Mouse (Mus musculus) right cerebral cortex, adult 2 months (tissue): Measurements from ENCODE around the gene Gm42688.
A peak's percentile ranks its signal among the peaks of the same experiment; 100 is the strongest.

Experiments
- DNase-seq, 2 experiments: peaks; one replicate each; pipeline ENCODE4 v3.0.0; 2021 to 2022; ENCODE audit warnings: low spot score in 2 of 2

Gm42688 gene

DNA sequence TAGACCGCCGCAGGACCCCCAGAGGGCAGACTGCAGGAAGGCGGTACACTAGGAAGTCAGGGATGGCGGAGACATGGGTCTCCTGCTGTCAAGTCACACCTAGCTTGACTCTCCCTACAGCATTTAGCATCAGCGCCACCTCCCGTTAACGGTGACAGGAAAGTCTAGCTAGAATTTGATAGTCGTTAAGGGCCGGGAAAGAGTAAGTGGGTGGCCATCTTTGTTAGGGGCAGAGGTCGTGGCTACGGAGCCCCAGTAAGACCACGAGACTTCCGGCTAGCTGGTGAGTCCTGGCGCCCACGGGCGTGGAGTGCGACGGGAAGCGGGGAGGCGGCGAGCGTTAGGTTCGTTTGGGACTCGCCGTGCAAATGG lies at the start of gene Gm42688, which contains the start of gene Ccdc142:
Gm42688 (plus strand) TSS at position 302 of the 372 bp plus-strand sequence.
Ccdc142 (plus strand) TSS at position 286 of the 372 bp plus-strand sequence.
- DNase-seq = peak; percentile 87 to 92

DNA sequence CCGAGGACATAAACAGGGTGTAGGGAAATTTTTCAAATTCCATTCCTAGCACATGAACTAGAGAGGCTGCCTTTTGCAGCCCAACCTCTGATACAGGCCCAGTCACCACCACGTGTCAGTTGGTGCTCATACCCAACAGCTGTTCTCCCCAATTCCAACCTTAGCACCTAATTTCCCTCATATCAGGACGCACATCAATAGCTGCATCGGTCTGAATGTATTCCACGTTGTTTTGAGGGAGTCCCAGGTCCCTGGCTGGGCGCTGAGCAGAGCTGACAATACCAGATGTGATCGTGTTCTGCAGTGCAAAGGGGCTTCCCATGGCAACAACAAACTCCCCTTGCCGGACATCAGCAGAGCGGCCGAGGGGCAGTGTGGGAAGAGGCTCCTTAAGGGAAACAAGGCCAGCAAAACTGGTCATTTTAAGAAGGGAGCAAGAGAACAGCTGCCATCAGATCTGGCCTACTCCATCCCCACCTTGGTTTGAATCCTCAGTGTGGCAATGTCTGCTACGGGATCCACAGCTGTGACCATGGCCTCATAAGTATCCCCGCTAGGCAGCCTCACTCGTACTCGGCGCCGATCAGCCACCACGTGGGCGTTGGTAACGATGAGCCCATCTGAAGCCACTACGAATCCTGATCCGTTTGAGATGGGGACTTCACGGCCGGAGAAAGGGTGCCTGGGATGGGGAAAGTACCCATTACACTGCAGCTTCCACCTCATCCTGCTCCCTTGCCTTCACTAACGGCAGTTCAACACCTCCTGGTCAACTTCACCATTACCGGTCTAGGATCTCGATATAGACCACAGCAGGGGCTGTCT lies 48.1 kb upstream of the Gm42688 start:
- DNase-seq = peak; percentile 62

DNA sequence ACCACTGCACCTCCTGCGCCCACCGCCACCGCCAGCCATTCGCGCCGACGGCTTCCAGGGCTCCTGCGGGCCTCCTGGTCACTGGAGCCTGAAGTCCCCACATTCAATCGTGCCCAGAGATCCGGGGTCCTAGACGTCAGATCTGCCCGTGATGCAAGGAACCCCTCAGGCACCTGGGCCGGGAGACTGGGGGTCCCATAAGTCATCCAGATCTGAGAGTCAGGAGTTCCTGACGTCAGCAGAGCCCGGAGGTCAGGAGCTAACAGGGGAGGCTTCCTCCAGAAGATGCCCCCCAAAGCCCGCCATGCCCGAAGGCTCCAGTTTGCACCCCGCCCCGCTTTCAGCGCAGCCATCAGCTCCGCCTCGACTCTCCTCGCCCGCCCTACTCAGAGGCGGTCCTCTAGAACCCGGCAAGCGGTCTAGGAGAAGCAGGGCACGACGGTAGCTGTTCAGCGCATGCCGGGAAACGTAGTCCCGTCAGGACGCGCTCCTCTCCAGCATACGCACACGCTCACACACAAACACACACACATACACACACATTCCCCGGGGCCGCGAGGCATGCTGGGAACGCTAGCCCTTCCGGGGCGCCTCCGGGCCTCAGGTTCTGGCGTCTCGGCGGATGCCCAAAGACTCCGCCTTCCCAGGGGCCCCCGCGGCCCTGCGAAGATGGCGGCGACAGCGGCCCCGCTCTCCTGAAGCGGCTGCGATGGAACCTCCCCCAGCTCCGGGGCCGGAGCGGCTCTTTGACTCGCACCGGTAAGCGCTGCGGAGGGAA lies 47.2 kb upstream of the Gm42688 start, which contains the start of gene Aup1:
Aup1 (plus strand) TSS at position 448 of the 778 bp plus-strand sequence.
- peak; percentile 97 to 98 for DNase-seq

DNA sequence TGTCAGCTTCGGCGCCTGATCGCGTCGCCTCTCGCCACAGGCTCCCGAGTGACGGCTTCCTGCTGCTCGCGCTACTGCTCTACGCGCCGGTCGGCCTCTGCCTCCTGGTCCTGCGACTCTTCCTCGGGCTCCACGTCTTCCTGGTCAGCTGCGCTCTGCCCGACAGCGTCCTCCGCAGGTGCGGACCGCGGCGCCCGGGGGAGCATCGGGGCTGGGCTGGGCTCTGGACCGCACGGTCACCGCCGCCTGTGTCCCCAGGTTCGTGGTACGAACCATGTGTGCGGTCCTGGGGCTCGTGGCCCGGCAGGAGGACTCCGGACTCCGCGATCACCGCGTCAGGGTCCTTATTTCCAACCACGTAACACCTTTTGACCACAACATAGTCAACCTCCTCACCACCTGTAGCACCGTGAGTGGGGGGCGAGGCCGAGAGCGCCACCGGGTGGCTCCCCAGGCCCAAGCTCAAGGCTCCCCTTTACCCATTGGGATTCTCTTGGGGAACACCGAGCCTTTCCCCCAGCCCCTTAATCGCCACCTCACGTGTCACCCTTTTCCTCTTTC lies 46.5 kb upstream of the Gm42688 start, which contains the start of gene Htra2:
Htra2 (minus strand) TSS at position 403 of the 561 bp plus-strand sequence.
- DNase-seq = peak in 1 of 2 experiments; percentile 33

DNA sequence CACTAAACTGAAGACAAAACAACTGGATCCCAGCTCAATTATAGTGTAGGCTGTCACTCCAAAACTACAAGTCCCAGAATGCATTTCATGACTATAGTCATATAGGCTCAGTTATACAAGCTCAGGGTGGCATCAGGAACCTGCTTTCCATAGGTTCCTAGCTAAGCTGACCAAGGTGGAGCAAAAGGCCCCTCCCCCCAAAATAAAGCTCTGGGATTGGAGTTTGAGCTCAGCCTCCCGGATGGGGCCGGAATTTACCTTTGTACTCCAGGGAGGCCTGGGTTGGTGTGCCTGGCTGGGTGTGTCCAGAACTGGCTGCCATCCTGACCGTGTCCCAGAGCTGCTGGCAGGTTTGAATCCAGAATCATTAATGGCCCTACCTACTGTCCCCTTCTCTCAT lies 43.6 kb upstream of the Gm42688 start, which contains the start of gene Dqx1:
Dqx1 (plus strand) TSS at position 55 of the 400 bp plus-strand sequence.
- no peak for DNase-seq

DNA sequence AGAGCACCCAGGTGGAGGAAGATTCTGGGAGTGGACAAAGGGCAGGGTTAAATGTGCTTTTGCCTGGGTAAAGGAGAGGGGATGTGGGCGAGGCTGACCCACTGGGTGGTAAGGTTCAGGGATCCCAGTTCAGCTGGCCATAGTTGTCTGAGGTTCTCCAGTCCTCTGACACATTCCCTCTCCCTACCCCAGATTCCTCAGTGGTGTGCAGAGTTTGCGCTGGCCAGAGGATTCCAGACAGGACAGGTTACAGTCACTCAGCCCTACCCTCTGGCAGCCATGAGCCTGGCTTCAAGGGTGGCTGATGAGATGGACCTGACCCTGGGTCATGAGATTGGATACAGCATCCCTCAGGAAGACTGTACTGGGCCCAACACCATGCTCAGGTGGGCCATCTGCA lies 42.7 kb upstream of the Gm42688 start:
- DNase-seq = no peak

DNA sequence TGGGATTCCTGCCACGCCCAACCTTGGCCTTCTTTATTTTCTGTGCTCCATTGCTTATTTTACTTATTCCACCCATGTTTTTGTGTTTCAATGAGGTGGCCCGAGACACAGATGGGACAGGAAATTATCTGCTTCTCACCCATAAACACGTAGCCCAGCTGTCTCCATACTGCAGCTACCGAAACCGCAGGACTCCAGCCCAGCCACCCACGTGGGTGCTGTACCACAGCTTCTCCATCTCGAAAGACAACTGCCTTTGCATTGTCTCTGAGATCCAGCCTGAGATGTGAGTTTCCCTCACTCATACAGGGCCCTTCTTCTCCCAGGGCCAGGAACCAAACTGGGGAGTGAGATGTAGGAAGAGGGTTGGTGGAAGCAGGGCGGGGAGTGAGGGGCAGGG lies 35.4 kb upstream of the Gm42688 start:
- no peak for DNase-seq

DNA sequence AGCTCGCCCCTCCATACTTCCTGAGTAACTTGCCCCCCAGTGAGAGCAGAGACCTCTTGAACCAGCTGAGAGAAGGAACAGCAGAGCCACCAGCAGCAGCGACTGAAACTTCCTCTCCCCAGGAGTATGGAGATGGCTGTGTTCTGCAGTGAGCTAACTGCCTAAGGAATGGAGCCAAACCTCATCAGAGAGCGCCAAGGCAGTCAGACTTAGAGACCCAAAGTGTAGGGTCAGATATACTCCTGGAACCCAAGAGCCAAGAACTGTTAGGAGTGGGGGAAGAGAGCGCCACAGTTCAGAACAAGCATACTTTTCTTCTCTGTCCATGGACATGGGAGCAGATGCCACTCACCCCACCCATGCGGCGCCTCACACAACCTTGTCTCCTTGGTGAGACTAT lies 35.0 kb upstream of the Gm42688 start:
- DNase-seq = no peak

DNA sequence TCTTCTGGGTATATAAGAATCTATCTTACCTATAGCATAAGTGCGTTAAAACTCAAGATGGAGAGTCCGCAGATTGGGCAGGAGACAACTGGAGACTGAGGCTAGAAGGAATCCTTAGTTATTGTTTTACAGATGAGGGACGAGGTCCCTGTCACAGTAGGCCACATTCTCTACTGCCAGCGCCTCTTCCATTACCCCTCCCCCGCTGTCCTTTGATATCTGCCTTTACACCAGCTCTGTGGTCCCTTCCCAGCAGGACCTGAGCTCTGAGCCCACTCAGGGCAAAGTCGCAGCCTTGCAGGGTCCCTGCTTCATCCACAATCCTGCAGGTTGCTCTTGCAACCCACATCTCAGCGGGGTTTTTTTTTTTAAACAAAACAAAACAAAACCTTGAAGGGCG lies 33.2 kb upstream of the Gm42688 start:
- no peak for DNase-seq

DNA sequence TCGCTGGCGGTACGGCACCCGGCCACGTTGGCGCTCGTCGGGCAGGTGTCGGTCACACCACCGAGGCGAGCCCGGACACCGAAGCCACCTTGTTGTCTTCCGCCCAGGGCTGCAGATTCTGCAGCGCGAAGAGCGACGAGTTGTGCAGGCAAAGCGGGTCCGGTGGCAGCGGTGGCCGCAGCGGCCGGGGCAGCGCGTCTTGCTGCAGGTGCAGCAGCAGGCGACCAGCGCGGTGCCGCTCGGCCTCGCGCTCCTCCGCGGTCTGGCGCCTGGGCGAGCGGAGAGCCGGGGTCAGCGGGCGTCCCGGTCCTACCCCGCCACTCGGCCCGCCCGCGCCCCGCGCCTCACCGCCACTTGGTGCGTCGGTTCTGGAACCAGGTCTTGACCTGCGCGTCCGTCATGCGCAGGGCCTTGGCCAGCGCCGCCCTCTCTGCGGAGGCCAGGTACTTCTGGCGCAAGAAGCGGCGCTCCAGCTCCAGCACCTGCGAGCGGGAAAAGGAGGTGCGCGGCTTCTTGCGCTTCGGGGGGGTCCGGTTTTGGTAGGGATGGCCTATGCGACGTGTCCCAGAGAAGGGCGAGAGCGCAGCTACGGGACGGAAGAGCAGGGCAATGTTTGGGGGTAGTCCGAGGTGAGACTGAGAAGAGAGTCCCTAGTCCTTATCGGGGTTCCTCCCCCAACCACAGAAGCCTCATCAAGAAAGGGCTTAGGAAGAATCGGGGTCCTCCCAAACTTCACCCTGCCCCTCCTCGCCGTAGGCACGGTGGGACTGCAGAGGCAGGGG lies 32.5 kb upstream of the Gm42688 start:
- no peak for DNase-seq

DNA sequence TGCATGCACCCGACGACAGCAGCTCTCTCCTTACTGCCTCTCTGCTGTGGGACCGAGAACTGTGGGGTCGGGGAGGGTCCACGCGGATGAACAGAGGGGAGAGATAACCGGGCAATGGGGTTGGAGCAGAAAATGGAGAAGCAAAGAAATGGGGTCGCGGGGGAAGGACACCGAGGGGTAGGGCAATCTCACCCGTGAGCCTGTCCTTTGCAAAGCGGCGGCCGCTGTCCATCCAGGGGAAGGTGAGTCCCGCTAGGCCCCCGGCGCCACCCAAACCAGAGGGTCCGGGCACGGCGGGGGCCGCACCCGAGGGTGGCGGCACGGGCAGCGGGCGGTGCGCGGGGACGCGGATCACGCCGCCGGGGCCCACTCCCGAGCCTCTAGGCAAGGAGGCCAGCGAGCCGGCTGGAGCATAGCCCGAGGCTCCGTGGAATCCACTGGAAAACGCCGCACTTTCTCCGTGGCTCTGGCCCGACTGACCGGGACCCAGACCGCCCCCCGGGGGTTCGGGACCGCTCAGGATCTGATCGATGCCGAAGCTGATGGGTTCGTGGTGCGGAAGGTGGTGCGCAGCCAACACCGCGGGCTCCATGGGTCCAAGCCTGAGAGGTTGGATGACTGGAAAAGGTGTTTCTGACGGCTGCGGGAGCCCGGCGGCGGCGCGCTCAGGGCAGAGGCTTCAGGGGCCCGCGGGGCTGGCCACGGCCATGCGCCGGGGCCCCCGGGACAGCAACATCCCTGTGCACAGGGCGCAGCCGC lies 31.8 kb upstream of the Gm42688 start:
- DNase-seq = no peak

DNA sequence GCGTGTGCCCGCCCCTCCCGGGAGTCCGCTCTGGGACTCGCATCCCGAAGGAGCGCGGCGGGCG lies 31.3 kb upstream of the Gm42688 start, which contains the start of gene Tlx2:
Tlx2 (minus strand) TSS at position 47 of the 64 bp plus-strand sequence.
- DNase-seq = no peak

DNA sequence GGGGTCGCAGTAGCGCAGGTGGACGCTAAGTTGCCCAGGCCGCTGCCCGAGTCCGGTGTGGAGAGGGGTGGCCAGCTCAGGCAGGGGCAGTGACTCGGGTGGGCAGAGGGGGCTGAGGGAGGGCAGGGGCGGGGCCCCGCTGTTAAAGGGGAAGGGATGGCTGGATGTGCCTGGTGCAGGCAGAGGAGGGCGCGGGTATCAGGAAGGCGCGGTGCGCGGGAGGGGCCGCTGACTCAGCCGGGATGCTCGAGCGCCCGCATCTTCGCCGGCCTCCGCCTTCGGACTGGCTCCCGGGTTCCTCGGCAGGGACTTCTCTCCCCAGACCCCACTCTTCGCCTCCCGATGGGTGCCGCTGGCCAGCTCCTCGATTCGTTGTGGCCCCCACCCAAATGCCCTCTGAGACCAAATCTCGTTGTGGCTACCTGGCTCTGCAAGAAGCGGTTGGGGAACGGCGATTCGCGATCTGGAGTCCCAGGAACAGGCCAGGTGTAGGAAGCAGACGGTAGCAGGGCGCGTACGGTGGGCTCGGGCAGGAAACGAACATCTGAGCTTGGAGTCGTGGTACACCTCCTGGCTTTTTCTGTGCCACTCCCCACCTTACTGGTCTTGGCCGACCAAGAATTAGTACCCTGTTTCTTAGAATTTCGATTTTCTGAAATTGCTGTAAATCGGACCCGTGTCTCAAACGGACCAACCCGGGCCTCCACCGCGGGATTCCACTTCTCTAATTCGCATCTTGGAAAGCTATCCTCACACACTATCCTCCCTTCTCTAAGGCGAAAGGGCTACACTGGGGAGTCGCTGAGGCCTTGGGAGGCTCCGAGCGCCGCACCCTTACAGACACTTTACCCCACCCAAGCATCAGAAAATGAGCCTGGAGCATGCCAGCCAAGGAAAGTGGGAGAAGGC lies 30.9 kb upstream of the Gm42688 start:
- peak in 1 of 2 experiments; percentile 36 for DNase-seq

DNA sequence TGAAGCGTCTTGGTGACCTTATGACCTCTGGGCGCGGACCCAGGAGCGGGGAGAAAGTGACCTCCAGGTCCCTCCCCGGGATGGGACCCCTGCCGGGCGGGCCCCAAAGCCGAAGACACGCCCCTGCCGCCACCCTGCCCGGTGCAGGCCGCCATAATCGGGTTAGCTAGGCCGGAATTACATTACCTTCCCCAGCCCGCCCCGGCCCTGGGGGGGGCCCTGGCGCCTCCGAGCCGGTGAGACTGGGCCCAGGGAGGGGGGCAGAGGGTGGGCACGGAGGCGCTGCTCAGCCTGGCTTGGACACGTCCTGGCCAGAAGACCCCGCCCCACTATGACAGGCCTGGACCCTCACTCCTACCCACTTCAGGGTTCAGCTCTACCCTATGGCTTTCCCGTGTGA lies 30.2 kb upstream of the Gm42688 start:
- no peak for DNase-seq

DNA sequence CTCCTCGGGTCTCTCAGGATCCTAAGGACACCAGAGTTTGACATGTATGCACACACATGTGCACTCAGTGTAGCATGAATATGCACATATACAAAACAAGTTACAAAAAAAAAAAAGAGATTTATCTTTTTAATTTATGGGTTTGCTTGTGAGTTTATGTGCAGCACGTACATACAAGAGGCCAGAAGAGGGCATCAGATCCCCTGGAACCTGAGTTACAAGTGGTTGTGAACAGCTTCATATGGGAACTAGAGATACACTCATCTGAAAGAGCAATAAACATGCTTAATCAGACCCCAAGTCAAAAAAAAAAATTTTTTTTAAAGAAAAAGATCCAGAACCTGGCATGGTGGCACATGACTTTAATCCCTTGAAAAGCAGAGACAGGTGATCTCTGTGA lies 26.4 kb upstream of the Gm42688 start:
- no peak for DNase-seq

DNA sequence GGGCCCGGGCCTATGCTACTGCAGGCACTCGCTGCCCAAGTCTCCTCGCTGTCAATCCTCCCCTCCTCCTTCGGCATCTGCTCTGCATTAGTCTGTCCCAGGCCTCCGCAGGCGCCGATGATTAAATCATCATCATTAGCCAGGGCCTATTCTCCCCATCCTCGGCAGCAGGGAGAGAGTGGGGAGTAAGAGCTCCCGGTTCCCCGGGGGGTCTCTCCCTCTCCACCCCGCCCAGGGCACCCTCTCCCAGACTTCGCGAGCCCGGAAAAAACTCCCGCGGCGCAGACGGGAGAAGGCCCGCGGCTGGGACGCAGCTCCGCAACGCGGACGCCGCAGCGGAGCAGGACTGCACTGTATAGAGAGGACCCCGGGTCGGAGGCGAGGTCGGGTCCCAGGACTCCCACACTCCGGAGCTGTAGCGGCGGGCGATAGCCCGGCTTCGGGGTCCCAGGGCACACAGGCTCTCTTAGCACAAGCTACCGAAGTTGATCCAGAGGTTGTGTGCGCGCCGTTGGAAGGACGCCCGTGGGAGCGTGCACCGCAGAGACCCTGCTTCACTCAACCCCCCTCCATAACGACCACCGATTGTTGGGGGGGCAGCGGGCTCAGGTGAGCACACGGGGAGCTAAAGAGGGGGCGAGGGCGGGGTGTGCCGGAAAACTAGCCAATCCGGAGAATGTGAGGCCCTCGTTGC lies 23.6 kb upstream of the Gm42688 start, which contains the start of gene Pcgf1:
Pcgf1 (plus strand) TSS at position 240 of the 694 bp plus-strand sequence.
- peak; percentile 46 to 59 for DNase-seq

DNA sequence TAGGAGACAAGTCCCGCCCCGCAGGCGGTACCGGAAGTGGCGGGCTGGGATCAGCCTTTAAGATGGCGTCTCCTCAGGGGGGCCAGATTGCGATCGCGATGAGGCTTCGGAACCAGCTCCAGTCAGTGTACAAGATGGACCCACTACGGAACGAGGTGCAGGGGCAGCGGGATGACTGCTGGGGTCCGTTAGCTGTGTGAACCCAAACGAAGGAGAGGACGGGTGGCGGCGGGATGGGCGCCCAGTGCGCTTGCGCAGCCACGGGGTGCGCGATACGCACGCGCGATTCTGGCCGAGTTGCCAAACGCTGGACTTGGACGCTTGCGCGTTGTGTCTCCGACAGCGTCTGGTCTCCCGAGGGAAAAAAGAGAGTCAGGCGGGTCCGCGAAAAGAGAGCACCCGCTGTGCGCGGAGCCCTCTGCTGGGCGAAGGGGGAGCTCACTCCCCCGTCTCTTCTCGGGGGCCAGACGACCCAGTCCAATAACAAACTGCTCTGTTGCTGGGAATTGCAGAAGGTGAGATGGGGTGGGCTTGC lies 23.0 kb upstream of the Gm42688 start:
- peak; percentile 100 for DNase-seq

DNA sequence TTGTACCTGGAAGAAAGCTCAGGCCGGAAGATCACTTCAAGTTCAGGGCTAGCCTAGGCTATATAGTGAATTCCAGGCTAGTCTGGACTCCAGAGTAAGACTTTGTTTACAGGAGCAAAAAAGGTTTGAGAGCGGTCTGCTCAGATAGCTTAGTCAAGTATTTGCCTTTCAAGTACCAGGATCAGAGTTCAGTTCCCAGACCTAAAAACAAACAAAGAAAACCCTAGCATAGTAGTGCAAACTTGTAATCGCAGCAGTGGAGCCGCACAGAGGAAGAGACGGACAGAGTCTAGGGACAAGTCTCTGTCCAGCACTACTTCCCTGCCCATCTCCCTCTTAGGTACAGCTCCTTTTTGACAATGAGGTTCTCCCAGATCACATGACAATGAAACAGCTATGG lies 21.2 kb upstream of the Gm42688 start:
- DNase-seq = no peak

DNA sequence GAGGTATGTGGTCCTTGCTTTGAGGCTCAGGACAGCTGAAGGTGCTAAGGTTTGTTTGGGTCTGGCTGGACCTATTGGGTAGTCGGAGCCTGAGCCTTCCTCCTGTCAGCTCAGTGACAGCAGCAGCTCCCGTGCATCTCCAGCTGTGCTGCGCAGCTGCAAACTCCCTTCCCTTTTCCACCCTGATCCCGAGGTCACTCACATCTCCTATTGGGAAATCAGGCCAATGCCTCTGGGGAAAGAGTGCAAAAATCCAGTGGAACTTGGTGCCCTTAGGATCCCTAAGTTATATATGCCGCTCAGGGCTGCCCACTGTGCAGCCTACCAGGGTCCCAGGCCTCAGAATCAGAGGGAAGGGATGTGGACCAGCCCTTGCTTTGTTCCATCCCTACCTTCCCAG lies 17.9 kb upstream of the Gm42688 start:
- no peak for DNase-seq
